Mouse (Mus musculus): ENCODE results near the gene Unk.
"Not testable (repeated sequence)": the region's sequence is repeated elsewhere in the genome, so short reads cannot be mapped to it uniquely, and the experiment has no call there.

GRCm38 (mm10) chr11:116092959-116093358 lies 62.8 kb downstream of the Unk start:
- TF ChIP-seq CTCF (IDR thresholded peaks at IDR 0.05; ENCODE audit: insufficient read depth, low read length); POLR2A (IDR thresholded peaks at IDR 0.05; ENCODE audit: borderline replicate concordance, extremely low read depth, low read depth, low read length): not testable (repeated sequence)

Data from lung, adult 2 months (tissue).